Mouse (Mus musculus) olfactory bulb, adult 2 months (tissue): ENCODE measurements around the gene Gli3.

Source experiments
- CTCF ChIP-seq: fragments of 200-500 bp; IDR thresholded peaks from 2 replicates; pipeline ENCODE4 v1.5.1; 2012; ENCODE audit warnings: low read depth, mild to moderate bottlenecking, low read length, moderate library complexity; ENCODE audit not compliant: insufficient read depth
- POLR2A ChIP-seq: fragments of 200-500 bp; IDR thresholded peaks from 2 replicates; pipeline ENCODE4 v1.6.1; 2012; ENCODE audit warnings: mild to moderate bottlenecking, low read depth, low read length, moderate library complexity; ENCODE audit not compliant: insufficient read depth

GRCm38 (mm10) chr13:15546258-15546657 lies 83.2 kb downstream of the Gli3 start:
- TF ChIP-seq POLR2A (no peak), CTCF (no peak)
